Mouse (Mus musculus): Measurements from ENCODE around the gene Arhgap30. TPM values are rescaled to one million over a fixed set of nuclear protein-coding genes. Genes with fewer than 3 reads are reported as not detected.

The Arhgap30 gene
- polyA plus RNA-seq, 1 experiment from 2014 or later: 0.91 TPM

DNA sequence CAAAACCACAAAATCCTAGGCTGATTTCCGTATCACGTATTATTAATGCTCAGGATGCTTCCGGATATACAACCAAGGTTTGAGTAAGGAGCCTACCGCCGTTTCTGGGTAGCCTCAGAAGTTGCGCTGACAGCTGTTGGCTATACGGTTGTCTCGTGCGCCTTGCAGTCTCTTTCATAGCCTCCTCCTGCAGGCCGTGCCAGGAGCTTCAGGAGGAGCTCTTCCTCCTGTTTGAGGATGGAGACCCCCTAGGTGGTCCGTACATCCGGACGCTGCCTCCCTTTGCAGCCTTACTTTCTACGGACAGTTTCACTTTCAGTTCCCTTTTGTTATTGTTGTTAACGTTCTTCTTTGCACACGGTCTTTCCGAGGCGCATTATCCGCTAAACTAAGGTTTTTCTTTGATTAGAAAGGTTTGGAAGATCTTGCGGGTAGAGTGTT, 23.3 kb downstream of the Arhgap30 start:
- no peaks in the 10 kb centered on the region for H3K27me3 ChIP-seq (ENCODE audit: insufficient read depth, low read length)
- TF ChIP-seq CTCF (IDR thresholded peaks at IDR 0.05; ENCODE audit: low read depth): peak; percentile 41; the same call in 1 of the 2 replicates
- H3K27ac ChIP-seq (ENCODE audit: low read depth): peak overlapping the region; percentile 95
- peak; percentile 46 for ATAC-seq (ENCODE audit: insufficient read depth)
- H3K4me3 ChIP-seq (ENCODE audit: low read depth, low read length): peak overlapping the region; percentile 94
- WGBS: under 1% methylated on average over 20 of the region's 20 CpGs
- H3K9ac ChIP-seq: peak overlapping the region; percentile 93
- peak; percentile 76 for DNase-seq
- H3K4me1 ChIP-seq (ENCODE audit: insufficient read depth): no peaks in the 10 kb centered on the region
- H3K4me2 ChIP-seq: peak overlapping the region; percentile 60
- no peaks in the 10 kb centered on the region for H3K9me3 ChIP-seq (ENCODE audit: low read depth, low read length)
- peaks cover 29% of the 10 kb centered on the region for H3K36me3 ChIP-seq (ENCODE audit: insufficient read depth)

DNA sequence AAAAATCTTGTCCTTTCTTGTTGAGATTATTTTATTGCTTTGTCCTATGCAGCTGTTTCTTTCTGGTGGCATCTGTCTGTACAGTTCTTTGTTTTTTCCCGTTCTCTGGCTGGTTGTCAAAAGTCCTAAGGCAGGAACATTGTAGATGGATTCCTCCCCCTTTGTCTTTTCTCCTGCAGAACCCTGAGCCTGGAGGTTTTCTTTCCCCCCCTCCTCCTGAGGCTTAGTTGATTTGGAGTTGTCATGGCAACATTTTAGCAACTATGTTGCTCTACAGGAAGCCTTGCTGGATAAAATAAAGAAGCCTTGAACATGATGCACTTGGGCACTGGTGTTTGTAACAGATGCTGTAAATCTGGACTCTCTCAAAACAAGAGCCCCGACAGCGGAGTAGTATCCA, 23.7 kb downstream of the Arhgap30 start:
- DNase-seq: peak; percentile 63
- H3K4me2 ChIP-seq: peak overlapping the region; percentile 60
- H3K27me3 ChIP-seq (ENCODE audit: insufficient read depth, low read length): no peaks in the 10 kb centered on the region
- peaks cover 34% of the 10 kb centered on the region for H3K36me3 ChIP-seq (ENCODE audit: insufficient read depth)
- 54% methylated on average over 3 of the region's 3 CpGs for WGBS
- no peak for ATAC-seq (ENCODE audit: insufficient read depth)
- H3K9me3 ChIP-seq (ENCODE audit: low read depth, low read length): no peaks in the 10 kb centered on the region
- peak overlapping the region; percentile 95 for H3K27ac ChIP-seq (ENCODE audit: low read depth)
- no peak for TF ChIP-seq CTCF (IDR thresholded peaks at IDR 0.05; ENCODE audit: low read depth)
- H3K9ac ChIP-seq: peak overlapping the region; percentile 93
- H3K4me3 ChIP-seq (ENCODE audit: low read depth, low read length): peak overlapping the region; percentile 94
- no peaks in the 10 kb centered on the region for H3K4me1 ChIP-seq (ENCODE audit: insufficient read depth)

DNA sequence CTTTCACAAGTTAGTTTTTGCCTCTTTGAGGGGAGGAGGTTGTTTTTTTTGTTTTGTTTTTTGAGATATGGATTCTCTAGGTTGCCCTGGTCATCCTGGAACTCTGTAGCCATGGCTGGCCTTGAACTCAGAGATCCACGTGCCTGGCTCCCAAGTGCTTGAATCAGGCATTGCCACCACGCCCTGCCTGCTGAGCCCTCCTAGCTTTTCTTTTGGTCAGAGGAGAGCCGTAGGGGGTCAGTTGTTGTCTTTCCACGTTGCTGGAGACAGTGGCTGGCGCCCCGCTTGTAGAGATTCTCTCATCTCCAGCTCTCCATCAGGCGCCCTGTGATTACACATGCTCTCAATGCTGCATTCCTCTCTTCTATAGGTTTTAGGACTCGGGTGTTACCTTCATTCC, 24.9 kb downstream of the Arhgap30 start:
- no peak for TF ChIP-seq CTCF (IDR thresholded peaks at IDR 0.05; ENCODE audit: low read depth)
- H3K9ac ChIP-seq: no peak overlapping the region
- H3K4me2 ChIP-seq: no peak overlapping the region
- 76% methylated on average over 8 of the region's 8 CpGs for WGBS
- no peaks in the 10 kb centered on the region for H3K9me3 ChIP-seq (ENCODE audit: low read depth, low read length)
- H3K27ac ChIP-seq (ENCODE audit: low read depth): no peak overlapping the region
- DNase-seq (no peak), ATAC-seq (ENCODE audit: insufficient read depth) (no peak)
- H3K4me1 ChIP-seq (ENCODE audit: insufficient read depth): no peaks in the 10 kb centered on the region
- H3K27me3 ChIP-seq (ENCODE audit: insufficient read depth, low read length): no peaks in the 10 kb centered on the region
- peaks cover 45% of the 10 kb centered on the region for H3K36me3 ChIP-seq (ENCODE audit: insufficient read depth)
- H3K4me3 ChIP-seq (ENCODE audit: low read depth, low read length): no peak overlapping the region

DNA sequence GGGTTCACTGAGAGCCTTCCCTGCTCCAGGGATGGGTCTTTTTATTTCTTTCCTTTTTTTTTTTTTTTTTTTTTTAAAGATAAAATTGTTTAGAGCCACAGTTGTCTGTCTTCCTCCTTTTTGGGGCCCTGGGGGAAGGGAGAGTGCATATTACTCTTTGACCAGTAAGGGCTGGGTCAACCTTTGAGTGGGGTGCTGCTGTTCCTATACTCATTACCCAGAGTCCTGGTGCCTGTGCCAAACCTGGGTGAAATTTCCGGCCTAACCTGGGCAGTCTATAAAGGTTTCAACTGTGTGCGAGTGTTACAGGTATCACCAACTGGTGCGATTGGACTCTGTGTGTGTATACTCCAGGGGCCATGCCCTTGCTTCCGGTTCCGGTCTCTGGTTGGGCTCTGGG, 29.9 kb downstream of the Arhgap30 start, which contains the start of gene Tstd1:
TSS of gene Tstd1 (plus strand) at position 213 of the 400 bp plus-strand sequence.
- no peak within 1 kb of the TSS for H3K4me3 ChIP-seq (ENCODE audit: low read depth, low read length)
- no peak for DNase-seq
- TF ChIP-seq CTCF (IDR thresholded peaks at IDR 0.05; ENCODE audit: low read depth): no peak
- peak within 1 kb of the TSS; percentile 79 for H3K27ac ChIP-seq (ENCODE audit: low read depth)
- no peak for ATAC-seq (ENCODE audit: insufficient read depth)
- H3K4me1 ChIP-seq (ENCODE audit: insufficient read depth): no peaks in the 10 kb centered on the region
- no peaks in the 10 kb centered on the region for H3K9me3 ChIP-seq (ENCODE audit: low read depth, low read length)
- peaks cover 68% of the 10 kb centered on the region for H3K36me3 ChIP-seq (ENCODE audit: insufficient read depth)
- no peak within 1 kb of the TSS for H3K4me2 ChIP-seq
- 81% methylated on average over 5 of the region's 5 CpGs for WGBS
- H3K27me3 ChIP-seq (ENCODE audit: insufficient read depth, low read length): no peaks in the 10 kb centered on the region
- no peak within 1 kb of the TSS for H3K9ac ChIP-seq

DNA sequence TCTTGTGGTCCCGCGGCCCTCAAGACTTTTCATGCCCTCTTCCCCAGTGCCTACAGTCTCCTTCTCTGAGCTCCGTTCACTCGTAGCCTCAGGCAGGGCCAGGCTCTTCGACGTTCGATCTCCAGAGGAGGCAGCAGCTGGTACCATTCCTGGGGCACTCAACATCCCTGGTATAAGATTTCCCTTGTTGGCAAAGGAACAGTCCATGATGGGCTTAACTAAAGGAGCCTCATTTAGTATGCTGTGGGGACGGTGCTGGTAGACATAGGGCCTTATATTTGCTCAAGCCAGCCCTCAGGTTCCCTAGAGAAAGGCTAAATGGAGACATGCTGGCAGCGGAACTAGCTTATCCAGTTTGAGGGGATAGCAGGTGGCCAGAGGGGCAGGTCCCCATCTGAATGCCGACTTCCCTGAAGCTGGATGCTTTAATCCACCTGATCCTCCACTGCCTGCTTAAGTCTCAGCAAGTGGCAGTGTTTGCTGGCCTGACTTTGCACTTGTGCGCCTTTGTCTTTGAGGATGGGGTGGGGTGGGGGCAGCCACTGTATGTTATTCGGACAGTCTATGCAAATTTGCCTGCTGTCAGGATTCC, 30.6 kb downstream of the Arhgap30 start:
- 44% methylated on average over 12 of the region's 12 CpGs for WGBS
- TF ChIP-seq CTCF (IDR thresholded peaks at IDR 0.05; ENCODE audit: low read depth): no peak
- H3K9ac ChIP-seq: no peak overlapping the region
- no peaks in the 10 kb centered on the region for H3K4me1 ChIP-seq (ENCODE audit: insufficient read depth)
- no peaks in the 10 kb centered on the region for H3K27me3 ChIP-seq (ENCODE audit: insufficient read depth, low read length)
- H3K4me2 ChIP-seq: no peak overlapping the region
- H3K4me3 ChIP-seq (ENCODE audit: low read depth, low read length): no peak overlapping the region
- H3K9me3 ChIP-seq (ENCODE audit: low read depth, low read length): no peaks in the 10 kb centered on the region
- DNase-seq: peak; percentile 67
- peak overlapping the region; percentile 79 for H3K27ac ChIP-seq (ENCODE audit: low read depth)
- peak; percentile 69 for ATAC-seq (ENCODE audit: insufficient read depth)
- peaks cover 65% of the 10 kb centered on the region for H3K36me3 ChIP-seq (ENCODE audit: insufficient read depth)

DNA sequence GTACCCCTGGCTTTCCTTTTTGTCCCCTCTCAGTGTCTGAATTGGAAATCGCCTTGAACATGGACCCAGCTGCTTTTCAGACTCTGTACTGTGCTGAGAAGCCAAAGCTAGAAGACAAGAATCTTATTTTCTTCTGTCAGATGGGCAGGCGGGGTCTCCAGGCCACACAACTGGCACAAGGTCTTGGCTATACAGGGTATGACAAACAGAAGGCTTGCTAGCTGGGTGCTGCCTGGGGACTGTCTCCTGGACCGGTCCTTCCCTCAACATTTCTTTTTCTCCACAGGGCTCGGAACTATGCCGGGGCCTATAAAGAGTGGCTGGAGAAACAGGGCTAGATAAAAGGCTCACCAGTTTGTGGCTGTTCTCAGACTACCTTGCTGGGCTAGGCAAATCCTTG, 31.2 kb downstream of the Arhgap30 start:
- WGBS: 69% methylated on average over 5 of the region's 5 CpGs
- peak; percentile 15; the same call in 1 of the 2 replicates for ATAC-seq (ENCODE audit: insufficient read depth)
- peaks cover 60% of the 10 kb centered on the region for H3K36me3 ChIP-seq (ENCODE audit: insufficient read depth)

DNA sequence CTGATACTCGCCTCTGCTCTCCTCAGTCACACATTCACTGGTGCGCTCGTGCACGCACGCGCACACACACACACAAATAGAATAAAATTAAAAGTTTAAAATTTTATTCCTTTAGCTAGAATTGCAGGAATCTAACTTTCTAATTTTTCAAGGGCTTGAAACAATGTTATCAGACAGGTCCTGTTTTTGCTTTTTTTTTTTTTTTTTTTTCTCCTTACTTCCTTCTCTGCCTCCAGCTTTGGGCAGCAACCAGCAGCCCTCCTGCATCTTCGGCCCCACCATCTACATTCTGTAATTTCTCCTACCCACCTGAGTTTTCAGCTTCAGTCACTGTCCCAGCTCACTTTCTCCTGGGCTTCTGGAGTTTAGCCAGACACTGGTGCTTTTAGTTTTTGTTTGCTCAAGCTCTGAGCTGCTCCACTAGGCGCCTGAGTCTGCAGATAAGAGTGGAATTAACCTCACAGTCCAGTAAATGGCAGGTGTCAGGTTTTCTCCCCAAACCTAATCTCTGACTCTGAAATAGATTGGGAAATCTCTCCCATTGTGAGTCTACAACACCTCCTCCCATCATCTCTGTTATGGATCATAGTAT, 33.8 kb downstream of the Arhgap30 start:
- Histone ChIP-seq H3K4me3 (ENCODE audit: low read depth, low read length) (no peak overlapping the region), H3K27ac (ENCODE audit: low read depth) (no peak overlapping the region), H3K4me1 (ENCODE audit: insufficient read depth) (0 out of 2 replicates have a peak, but pooled peaks cover 5% of the 10 kb centered on the region), H3K9me3 (ENCODE audit: low read depth, low read length) (no peaks in the 10 kb centered on the region), H3K9ac (no peak overlapping the region), H3K27me3 (ENCODE audit: insufficient read depth, low read length) (no peaks in the 10 kb centered on the region), H3K4me2 (no peak overlapping the region), H3K36me3 (ENCODE audit: insufficient read depth) (peaks cover 33% of the 10 kb centered on the region)
- TF ChIP-seq CTCF (IDR thresholded peaks at IDR 0.05; ENCODE audit: low read depth): no peak
- 70% methylated on average over 8 of the region's 8 CpGs for WGBS
- DNase-seq (peak; percentile 59), ATAC-seq (ENCODE audit: insufficient read depth) (no peak)

More for the DNA sequence above, 31.2 kb downstream of the Arhgap30 start:
- no peak overlapping the region for H3K9ac ChIP-seq
- H3K4me3 ChIP-seq (ENCODE audit: low read depth, low read length): no peak overlapping the region
- H3K4me2 ChIP-seq: no peak overlapping the region
- no peaks in the 10 kb centered on the region for H3K27me3 ChIP-seq (ENCODE audit: insufficient read depth, low read length)
- H3K9me3 ChIP-seq (ENCODE audit: low read depth, low read length): no peaks in the 10 kb centered on the region
- DNase-seq: no peak
- TF ChIP-seq CTCF (IDR thresholded peaks at IDR 0.05; ENCODE audit: low read depth): no peak
- 0 out of 2 replicates have a peak, but pooled peaks cover 3% of the 10 kb centered on the region for H3K4me1 ChIP-seq (ENCODE audit: insufficient read depth)
- peak overlapping the region; percentile 31; the same call in 1 of the 2 replicates for H3K27ac ChIP-seq (ENCODE audit: low read depth)

Measured in lung, embryonic 14.5 days (tissue).